Mouse (Mus musculus): ENCODE results near the gene Ece1.

Ece1 gene

GRCm38 (mm10) chr4:137882663-137883062 is 20.6 kb downstream of the Ece1 start:
- no peak for DNase-seq (ENCODE audit: extremely low read depth, low read depth)

- DNase-seq (ENCODE audit: extremely low read depth, low read depth): no peak
These were observed 21.6 kb downstream of the Ece1 start for GRCm38 (mm10) chr4:137883513-137884150.

GRCm38 (mm10) chr4:137887337-137887992 is 25.4 kb downstream of the Ece1 start:
- DNase-seq (ENCODE audit: extremely low read depth, low read depth): no peak

- DNase-seq (ENCODE audit: extremely low read depth, low read depth): no peak
These were observed 26.0 kb downstream of the Ece1 start for GRCm38 (mm10) chr4:137887993-137888388.

GRCm38 (mm10) chr4:137890596-137890995 is 28.6 kb downstream of the Ece1 start:
- DNase-seq (ENCODE audit: extremely low read depth, low read depth): no peak

GRCm38 (mm10) chr4:137891553-137892145 is 29.6 kb downstream of the Ece1 start:
- DNase-seq (ENCODE audit: extremely low read depth, low read depth): no peak

- no peak for DNase-seq (ENCODE audit: extremely low read depth, low read depth)
These were observed 30.7 kb downstream of the Ece1 start for GRCm38 (mm10) chr4:137892713-137893242.

GRCm38 (mm10) chr4:137896612-137897297 is 34.7 kb downstream of the Ece1 start:
- DNase-seq (ENCODE audit: extremely low read depth, low read depth): no peak

- DNase-seq (ENCODE audit: extremely low read depth, low read depth): no peak
These were observed 35.2 kb downstream of the Ece1 start for GRCm38 (mm10) chr4:137897298-137897612.

GRCm38 (mm10) chr4:137898490-137898889 is 36.5 kb downstream of the Ece1 start:
- no peak for DNase-seq (ENCODE audit: extremely low read depth, low read depth)

- no peak for DNase-seq (ENCODE audit: extremely low read depth, low read depth)
These were observed 40.2 kb downstream of the Ece1 start for GRCm38 (mm10) chr4:137902268-137902667.

- no peak for DNase-seq (ENCODE audit: extremely low read depth, low read depth)
These were observed 40.8 kb downstream of the Ece1 start for GRCm38 (mm10) chr4:137902873-137903272.

- DNase-seq (ENCODE audit: extremely low read depth, low read depth): no peak
These were observed 43.0 kb downstream of the Ece1 start for GRCm38 (mm10) chr4:137904956-137905551.

- DNase-seq (ENCODE audit: extremely low read depth, low read depth): no peak
These were observed 45.9 kb downstream of the Ece1 start for GRCm38 (mm10) chr4:137907979-137908378.

GRCm38 (mm10) chr4:137908489-137908888 is 46.5 kb downstream of the Ece1 start:
- DNase-seq (ENCODE audit: extremely low read depth, low read depth): no peak

- DNase-seq (ENCODE audit: extremely low read depth, low read depth): no peak
These were observed 46.9 kb downstream of the Ece1 start for GRCm38 (mm10) chr4:137908915-137909314.

GRCm38 (mm10) chr4:137909471-137909870 is 47.4 kb downstream of the Ece1 start:
- DNase-seq (ENCODE audit: extremely low read depth, low read depth): no peak

GRCm38 (mm10) chr4:137910382-137911009 is 48.5 kb downstream of the Ece1 start:
- DNase-seq (ENCODE audit: extremely low read depth, low read depth): peak; percentile 47

- DNase-seq (ENCODE audit: extremely low read depth, low read depth): no peak
These were observed 49.6 kb downstream of the Ece1 start for GRCm38 (mm10) chr4:137911657-137912056.

- no peak for DNase-seq (ENCODE audit: extremely low read depth, low read depth)
These were observed 50.8 kb downstream of the Ece1 start for GRCm38 (mm10) chr4:137912768-137913305.
